In the genomic region with DNA sequence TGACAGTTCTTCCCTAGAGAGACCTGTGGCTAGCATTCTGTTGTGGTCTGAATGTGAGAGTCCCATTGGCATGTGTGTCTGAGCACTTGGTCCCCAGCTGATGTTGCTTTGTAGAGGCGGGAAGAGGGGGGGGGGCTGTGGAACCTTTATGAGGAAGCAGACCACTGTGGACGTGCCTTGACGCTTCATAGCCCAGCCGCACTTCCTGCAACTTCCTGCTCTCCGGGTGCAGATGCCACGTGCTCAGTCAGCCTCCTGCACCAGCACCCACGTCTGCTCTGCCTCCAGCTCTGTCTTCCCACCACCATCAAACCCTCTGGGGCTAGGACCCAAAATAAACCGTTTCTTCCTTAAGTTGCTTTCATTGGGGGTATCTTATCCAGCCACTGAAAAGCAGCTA, we compare ENCODE assay signal across 21 mouse cellular contexts. TPM values are rescaled to one million over a fixed set of nuclear protein-coding genes. Genes with fewer than 3 reads are reported as not detected.
DNase-seq lines count a peak whose midpoint lies in the region; ATAC-seq and TF ChIP-seq lines count a peak whose summit lies in the region.
"Had no signal": no experiment of that assay in that cellular context is flagged by ENCODE, and none has a peak within 500 bp of the region (broad histone marks: within the 10 kb centered on the region; RNA-seq: fewer than 3 reads in every experiment).

No protein-coding gene starts in this region.

- TF ChIP-seq CTCF in lung, adult 2 months (IDR thresholded peaks at IDR 0.05; ENCODE audit: insufficient read depth, low read length): no peak

- 50% methylated on average over 8 of the region's 8 CpGs for WGBS in lung, adult 2 months

- no peak for TF ChIP-seq POLR2A in lung, adult 2 months (IDR thresholded peaks at IDR 0.05; ENCODE audit: borderline replicate concordance, extremely low read depth, low read depth, low read length)

- no peaks in the 10 kb centered on the region for H3K4me1 ChIP-seq in lung, adult 2 months (ENCODE audit: control insufficient read depth, insufficient read depth, low read length)
- H3K4me1 ChIP-seq: embryonic facial prominence, embryonic 10.5 days; forebrain, embryonic 13.5 days; heart, embryonic 13.5 days; hindbrain, embryonic 12.5 days had no signal

- 0 out of 2 replicates have a peak, but pooled peaks have one; percentile 17 for ATAC-seq in megakaryocyte progenitor cell, adult 5-6 weeks (replicated peaks; ENCODE audit: poor library complexity)
- ATAC-seq: CD4-positive, CD25-positive, alpha-beta regulatory T cell, adult 4 months; forebrain, embryonic 13.5 days; hindbrain, embryonic 16.5 days had no signal

- peak; percentile 9 for DNase-seq in spleen, adult 12 weeks (ENCODE audit: low spot score)
- DNase-seq in spleen, postnatal 14 days (ENCODE audit: low spot score in 2 of 2): no peak
- peak; percentile 19 to 33 for DNase-seq in B cell, adult 2 months
- DNase-seq in lung, adult 2 months: no peak
- DNase-seq in left cerebral cortex, postnatal 25 days (ENCODE audit: low spot score in 2 of 2): no peak
- DNase-seq: adrenal gland, postnatal 10 days; cerebellum, adult 18-20 months; cerebellum, adult 9-11 months; cerebellum, postnatal 36 days; gastrocnemius, adult 2 months; gastrocnemius, postnatal 25 days; heart, postnatal 4 days had no signal

- H3K4me3 ChIP-seq in lung, adult 2 months (replicated peaks; ENCODE audit: extremely low read depth, low read depth, low read length): no peak overlapping the region
- H3K4me3 ChIP-seq: embryonic facial prominence, embryonic 10.5 days; forebrain, embryonic 13.5 days; gastrocnemius, adult 2 months; heart, embryonic 13.5 days; hindbrain, embryonic 12.5 days had no signal

- intact Hi-C loops in left cerebral cortex, postnatal 25 days (cut with DNase I): no loop called here

RNA-seq across cellular contexts. Expression of a gene that starts 24.5 kb away (rescaled TPM):
- not detected in 2 replicates for total RNA-seq in megakaryocyte progenitor cell, adult 5-6 weeks (2015)
- total RNA-seq in megakaryocyte progenitor cell, adult 5-6 weeks (2017): not detected in 2 replicates
- 0.24 and 0.36 TPM in 2 replicates for polyA plus RNA-seq in lung, adult 2 months (2012; rRNA removed)
- under 1 TPM; 0.34 TPM for total RNA-seq in left cerebral cortex, postnatal 25 days (2021)
- total RNA-seq: granulocyte monocyte progenitor cell, adult 5-6 weeks; MEL had no signal
- polyA plus RNA-seq: CD4-positive, CD25-positive, alpha-beta regulatory T cell, adult 4 months had no signal

Comparison
In these comparisons a context has a peak if more than half of its experiments do, and no peak if none do; other contexts are left out.
1. DNase-seq: peak in spleen, adult 12 weeks (single experiment) and B cell, adult 2 months (2 of 2); none in spleen, postnatal 14 days (0 of 2), lung, adult 2 months (single experiment) and left cerebral cortex, postnatal 25 days (0 of 2).